Comparison of ENCODE assay signal across 18 mouse cellular contexts in the genomic region with DNA sequence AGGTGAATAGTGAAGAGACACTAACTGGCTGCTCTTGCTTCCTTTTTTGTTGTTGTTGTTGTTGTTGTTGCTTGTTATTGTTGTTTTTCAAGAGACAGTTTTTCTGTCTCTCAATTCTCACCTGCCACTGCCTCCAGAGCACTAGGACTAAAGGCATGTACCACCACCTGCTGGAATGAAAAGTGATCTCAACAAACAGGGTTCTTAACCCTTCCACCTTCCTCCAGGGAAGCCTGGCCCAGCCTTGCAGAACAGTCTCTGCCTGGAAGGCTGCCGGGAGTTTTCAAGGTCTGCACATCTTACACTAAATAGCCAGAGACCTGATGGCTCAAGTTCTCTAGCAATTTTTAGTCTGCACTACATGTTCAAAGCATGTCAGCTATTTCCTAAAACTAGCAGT.
DNase-seq lines count a peak whose midpoint lies in the region; ATAC-seq and TF ChIP-seq lines count a peak whose summit lies in the region.
"Had no signal": no experiment of that assay in that cellular context is flagged by ENCODE, and none has a peak within 500 bp of the region (broad histone marks: within the 10 kb centered on the region; RNA-seq: fewer than 3 reads in every experiment).

No protein-coding gene starts in this region.

- no peaks in the 10 kb centered on the region for H3K4me1 ChIP-seq in intestine, postnatal 0 days (replicated peaks; ENCODE audit: control insufficient read depth, insufficient read depth, low read length)
- H3K4me1 ChIP-seq in intestine, embryonic 15.5 days (replicated peaks) = no peaks in the 10 kb centered on the region
- H3K4me1 ChIP-seq in liver, adult 2 months (ENCODE audit: control insufficient read depth, insufficient read depth, low read length) = peaks cover 15% of the 10 kb centered on the region
- H3K4me1 ChIP-seq: hindbrain, embryonic 12.5 days; limb, embryonic 15.5 days had no signal

- CTCF ChIA-PET in Patski (lab: Charles Lee) = interaction anchor here (0.8 to 1.4 kb wide), 3 partner anchors 13 to 154 kb away, joined by 3 to 5 read pairs (median 4); no protein-coding TSS in a partner anchor

- H3K27me3 ChIP-seq in intestine, postnatal 0 days (replicated peaks; ENCODE audit: control insufficient read depth, insufficient read depth, low read length) = no peaks in the 10 kb centered on the region
- H3K27me3 ChIP-seq in intestine, embryonic 15.5 days (replicated peaks) = no peaks in the 10 kb centered on the region
- H3K27me3 ChIP-seq in liver, adult 2 months (ENCODE audit: control insufficient read depth, insufficient read depth, low read length) = no peaks in the 10 kb centered on the region
- H3K27me3 ChIP-seq in Patski = no peaks in the 10 kb centered on the region
- H3K27me3 ChIP-seq: embryonic facial prominence, embryonic 13.5 days; hindbrain, embryonic 12.5 days; limb, embryonic 15.5 days had no signal

- WGBS in intestine, postnatal 0 days = 42% methylated on average over 1 of the region's 1 CpGs
- WGBS in intestine, embryonic 15.5 days = 24% methylated on average over 1 of the region's 1 CpGs
- WGBS in liver, adult 2 months = 30% methylated on average over 1 of the region's 1 CpGs

- no peaks in the 10 kb centered on the region for H3K36me3 ChIP-seq in intestine, postnatal 0 days (ENCODE audit: control insufficient read depth, insufficient read depth)
- no peaks in the 10 kb centered on the region for H3K36me3 ChIP-seq in intestine, embryonic 15.5 days
- H3K36me3 ChIP-seq in liver, adult 2 months (ENCODE audit: control insufficient read depth, insufficient read depth, low read length) = no peaks in the 10 kb centered on the region
- H3K36me3 ChIP-seq: embryonic facial prominence, embryonic 13.5 days; hindbrain, embryonic 12.5 days; limb, embryonic 15.5 days had no signal

- H3K27ac ChIP-seq in intestine, postnatal 0 days (ENCODE audit: low read depth, low read length) = no peak overlapping the region
- no peak overlapping the region for H3K27ac ChIP-seq in intestine, embryonic 15.5 days
- no peak overlapping the region for H3K27ac ChIP-seq in liver, adult 2 months (replicated peaks; ENCODE audit: insufficient read depth, low read depth, low read length)
- H3K27ac ChIP-seq: embryonic facial prominence, embryonic 13.5 days; hindbrain, embryonic 12.5 days; limb, embryonic 15.5 days had no signal

- TF ChIP-seq CTCF in intestine, postnatal 0 days (IDR thresholded peaks at IDR 0.05; ENCODE audit: low read depth) = peak; percentile 29
- TF ChIP-seq CTCF in liver, adult 2 months (IDR thresholded peaks at IDR 0.05; ENCODE audit: low read depth, low read length) = no peak
- peak; percentile 43 for TF ChIP-seq CTCF in Patski (IDR thresholded peaks at IDR 0.05)

- in situ Hi-C loops in Patski (cut with MboI; ENCODE audit: low pct_unique_long_range_greater_than_20kb) = loop anchor here (5.0 kb wide), 1 partner anchor 98 kb away; no protein-coding TSS in a partner anchor

- TF ChIP-seq POLR2A in liver, adult 2 months (IDR thresholded peaks at IDR 0.05; ENCODE audit: extremely low read depth, insufficient read depth, low read length) = no peak

- no peak overlapping the region for H3K4me3 ChIP-seq in intestine, postnatal 0 days (ENCODE audit: low read depth, low read length)
- no peak overlapping the region for H3K4me3 ChIP-seq in intestine, embryonic 15.5 days (replicated peaks)
- no peak overlapping the region for H3K4me3 ChIP-seq in liver, adult 2 months (ENCODE audit: insufficient read depth, low read depth, low read length)
- H3K4me3 ChIP-seq: embryonic facial prominence, embryonic 13.5 days; hindbrain, embryonic 12.5 days; limb, embryonic 15.5 days had no signal

- no peak overlapping the region for H3K4me2 ChIP-seq in intestine, postnatal 0 days (replicated peaks; ENCODE audit: low read depth)
- H3K4me2 ChIP-seq in intestine, embryonic 15.5 days (replicated peaks) = no peak overlapping the region
- H3K4me2 ChIP-seq: embryonic facial prominence, embryonic 13.5 days; hindbrain, embryonic 12.5 days; limb, embryonic 15.5 days; midbrain, embryonic 11.5 days had no signal

- DNase-seq in liver, adult 2 months (ENCODE audit: extremely low read depth, low read depth, low spot score) = peak; percentile 28
- DNase-seq in liver (no peak), 416B (ENCODE audit: low read depth) (peak; percentile 35), Patski (ENCODE audit: low read depth, low spot score) (no peak)
- DNase-seq: cerebellum, adult 9-11 months; forebrain, postnatal 0 days; gastrocnemius, postnatal 10 days; heart, postnatal 10 days; thymus, postnatal 25 days had no signal

- no peak for ATAC-seq in intestine, postnatal 0 days
- no peak for ATAC-seq in intestine, embryonic 15.5 days
- ATAC-seq in Patski = peak; percentile 31
- no peak for ATAC-seq in inflammation-experienced regulatory T-cells, adult 6 months
- ATAC-seq: CD4-positive, CD25-positive, alpha-beta regulatory T cell, adult 4 months; forebrain, postnatal 0 days; intestine, embryonic 16.5 days had no signal

- H3K9me3 ChIP-seq in intestine, postnatal 0 days (ENCODE audit: control insufficient read depth) = no peaks in the 10 kb centered on the region
- H3K9me3 ChIP-seq in intestine, embryonic 15.5 days = no peaks in the 10 kb centered on the region
- H3K9me3 ChIP-seq: embryonic facial prominence, embryonic 13.5 days; hindbrain, embryonic 12.5 days; limb, embryonic 15.5 days had no signal

- H3K9ac ChIP-seq in intestine, postnatal 0 days (ENCODE audit: low read depth, low read length) = no peak overlapping the region
- H3K9ac ChIP-seq in intestine, embryonic 15.5 days = no peak overlapping the region
- H3K9ac ChIP-seq in liver, adult 2 months (ENCODE audit: low read depth, low read length) = no peak overlapping the region
- H3K9ac ChIP-seq: embryonic facial prominence, embryonic 13.5 days; forebrain, postnatal 0 days; hindbrain, embryonic 12.5 days; limb, embryonic 15.5 days had no signal

- POLR2A ChIA-PET in Patski (lab: Charles Lee) = no interaction called here

- no peaks in the 10 kb centered on the region for H3K79me2 ChIP-seq in liver, adult 2 months (ENCODE audit: control insufficient read depth, insufficient read depth, low read length)

Comparison
In these comparisons a context has a peak if more than half of its experiments do, and no peak if none do; other contexts are left out.
1. DNase-seq: peak in liver, adult 2 months (single experiment) and 416B (single experiment); none in liver (single experiment) and Patski (single experiment).